Mouse (Mus musculus) embryo, embryonic 10 days (tissue): ENCODE measurements around the gene Fpr2.
"Not testable (repeated sequence)": the region's sequence is repeated elsewhere in the genome, so short reads cannot be mapped to it uniquely, and the experiment has no call there.

Source experiments
- DNase-seq: peaks from one replicate; pipeline ENCODE4 v3.0.0-alpha.2; 2015; ENCODE audit warnings: low spot score

Gene Fpr2

DNA sequence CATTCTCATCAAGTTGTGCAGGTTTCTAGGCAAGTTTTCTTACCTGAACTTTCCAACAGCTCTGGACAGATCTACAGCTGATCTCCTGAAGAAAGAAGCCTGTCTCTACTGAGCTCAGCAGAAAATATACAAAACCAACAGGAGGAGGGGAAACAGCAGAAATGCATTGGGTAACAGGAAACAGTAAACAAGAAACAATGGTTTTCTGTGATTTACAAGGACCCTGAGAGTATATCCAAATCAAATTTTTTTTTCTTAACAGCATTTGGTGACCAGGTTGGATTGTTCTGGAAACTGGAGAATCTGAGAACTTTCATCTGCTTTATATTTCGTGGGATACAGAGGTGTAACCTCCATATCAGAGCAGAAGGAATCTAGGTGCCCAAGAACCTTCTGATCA is 3.8 kb upstream of the Fpr2 start, which contains the start of gene Fpr1:
Gene Fpr1, minus strand, starts transcription at position 101 of the 400 bp plus-strand sequence.
- no peak for DNase-seq

DNA sequence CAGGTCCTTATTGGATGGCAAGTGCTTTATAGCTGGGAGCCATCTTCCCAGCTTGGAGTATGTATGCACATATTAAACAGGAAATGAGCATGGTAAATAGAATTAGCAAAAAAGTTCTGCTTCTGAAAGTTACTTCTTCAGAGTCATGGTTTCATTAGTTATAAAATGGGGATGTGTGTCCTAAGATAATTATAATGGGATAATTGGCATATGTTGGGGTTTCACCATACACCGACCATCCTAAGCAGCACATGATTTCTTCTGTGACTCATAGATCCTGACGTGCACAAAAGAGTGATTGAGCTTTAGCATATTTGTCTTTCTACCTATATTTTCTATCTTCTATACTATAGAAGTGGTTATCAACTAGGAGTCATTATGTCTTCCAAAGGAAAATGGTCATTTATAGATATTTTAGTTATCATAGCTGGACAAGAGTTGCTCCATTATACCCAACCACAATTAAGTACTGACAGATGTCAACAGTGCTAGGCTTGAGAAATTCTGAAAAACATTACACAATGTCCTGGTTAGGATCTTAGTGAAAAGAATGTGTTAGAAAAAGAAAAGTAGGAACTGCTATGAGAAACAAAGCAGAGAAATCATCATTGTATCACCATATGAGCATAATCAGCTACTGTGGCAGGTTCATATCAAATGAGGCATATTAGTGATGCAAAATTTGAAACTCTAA is 2.3 kb downstream of the Fpr2 start:
- no peak for DNase-seq

DNA sequence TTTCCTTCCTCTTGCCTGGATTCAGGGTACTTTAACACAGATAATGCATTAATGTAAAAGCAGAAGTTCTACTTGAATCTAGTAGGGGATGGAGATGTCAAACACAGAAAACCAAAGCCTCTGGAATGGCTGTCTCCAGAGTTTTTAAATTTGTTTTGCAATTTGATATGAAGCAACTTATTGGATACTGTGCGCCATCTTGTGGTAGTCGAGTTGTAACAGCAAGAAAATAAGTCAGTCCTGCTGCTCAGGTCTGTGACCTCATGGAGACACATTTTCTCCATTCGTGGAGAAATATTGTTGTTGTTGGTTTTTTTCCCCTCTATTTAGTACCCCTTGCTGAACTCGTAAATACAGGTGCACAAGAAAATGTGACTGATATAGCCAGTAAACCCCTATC is 8.4 kb downstream of the Fpr2 start:
- DNase-seq = peak; percentile 82

DNA sequence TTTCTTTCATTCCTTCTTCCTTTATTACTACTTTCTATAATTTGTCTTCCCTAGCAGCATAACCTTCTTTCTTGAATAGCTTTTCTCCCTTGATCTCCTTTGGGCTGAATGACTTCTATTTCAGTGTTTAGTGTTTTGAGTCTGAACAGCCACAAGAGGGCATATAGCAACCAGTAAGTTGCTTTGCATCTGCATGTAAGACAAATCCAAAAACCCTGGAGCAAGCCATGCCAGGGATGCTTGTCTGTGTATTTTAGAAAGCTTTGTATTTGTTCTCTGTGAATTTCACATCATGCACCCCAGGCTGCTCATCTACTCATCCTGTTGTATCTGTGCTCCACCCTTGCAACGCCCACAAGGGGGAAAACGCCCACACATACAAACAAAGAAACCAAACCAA is 11.6 kb downstream of the Fpr2 start:
- peak; percentile 35 for DNase-seq

DNA sequence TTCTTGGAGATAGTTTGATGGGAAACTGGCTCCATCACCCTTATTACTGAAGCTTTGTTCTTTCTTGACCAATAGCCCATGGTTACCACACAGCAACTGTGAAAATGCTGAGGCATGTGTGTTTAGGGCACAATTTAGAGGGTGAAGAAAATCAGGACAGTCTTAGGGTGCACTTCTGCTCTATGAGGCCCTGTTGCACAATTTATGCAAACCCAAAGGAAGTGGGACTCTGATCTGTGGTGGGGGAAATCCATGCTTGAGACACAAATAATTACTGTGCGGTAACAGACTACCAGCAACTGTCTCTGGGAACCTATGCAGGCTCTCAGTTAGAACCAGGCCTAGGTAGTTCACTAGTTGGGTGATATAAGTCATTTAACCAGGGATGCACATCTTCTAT is 13.1 kb downstream of the Fpr2 start:
- DNase-seq = no peak

DNA sequence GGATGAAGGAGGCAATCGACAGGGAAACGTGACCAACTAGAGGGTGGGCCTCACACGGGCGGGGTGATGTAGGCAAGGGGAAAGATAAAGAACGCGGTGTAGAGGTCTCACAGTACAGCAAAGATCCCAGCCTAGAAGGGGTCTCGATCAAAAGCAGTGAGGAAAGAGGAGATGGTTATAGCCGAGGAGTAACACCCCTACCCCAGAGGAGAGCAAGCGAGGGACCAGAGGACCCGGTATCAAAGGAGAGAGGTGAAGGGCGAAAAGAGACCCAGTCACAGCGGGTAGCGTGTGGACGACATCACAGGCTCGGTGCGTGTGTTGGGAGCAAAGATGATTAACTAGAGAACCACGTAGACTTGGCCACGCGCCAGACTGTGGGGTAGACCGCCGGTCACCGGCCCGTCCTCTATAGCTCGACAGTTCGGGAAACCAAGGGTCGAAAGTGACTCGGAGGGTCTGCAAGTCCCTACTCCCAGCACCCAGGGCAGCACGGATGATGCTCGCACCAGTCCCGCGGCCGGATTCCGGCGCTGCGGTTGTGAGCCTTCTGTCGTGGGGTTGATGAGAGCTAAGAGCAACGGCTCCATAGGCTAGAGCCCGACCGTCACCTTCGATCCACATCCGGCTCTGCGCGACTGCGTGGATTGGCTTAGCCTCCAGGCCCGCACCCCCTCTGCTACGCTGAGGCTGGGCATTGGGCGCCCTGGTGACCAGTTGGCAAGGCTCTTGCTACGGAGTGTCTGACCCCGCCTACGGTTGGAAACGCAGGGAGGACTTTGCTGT is 22.2 kb downstream of the Fpr2 start:
- peak; percentile 91 for DNase-seq

DNA sequence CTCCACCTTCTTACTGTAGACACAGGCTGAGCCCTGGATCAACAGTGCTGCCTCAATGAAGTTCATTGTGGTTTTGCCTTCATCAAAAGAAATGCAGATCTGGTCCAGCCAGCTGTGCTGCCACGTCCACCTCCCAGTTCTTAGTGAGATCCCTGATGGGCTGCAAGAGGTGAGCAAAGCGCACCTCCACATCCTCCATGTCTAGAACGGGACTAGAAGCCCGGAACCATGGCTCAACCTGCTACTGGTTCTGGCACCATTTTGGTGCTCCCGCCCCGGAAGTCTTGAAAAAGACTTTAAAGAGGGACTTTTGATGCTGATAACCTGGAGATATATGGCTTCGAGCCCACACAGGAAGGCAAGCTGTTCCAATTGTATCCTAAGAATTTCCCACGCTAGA is 25.0 kb downstream of the Fpr2 start:
- not testable (repeated sequence) for DNase-seq

DNA sequence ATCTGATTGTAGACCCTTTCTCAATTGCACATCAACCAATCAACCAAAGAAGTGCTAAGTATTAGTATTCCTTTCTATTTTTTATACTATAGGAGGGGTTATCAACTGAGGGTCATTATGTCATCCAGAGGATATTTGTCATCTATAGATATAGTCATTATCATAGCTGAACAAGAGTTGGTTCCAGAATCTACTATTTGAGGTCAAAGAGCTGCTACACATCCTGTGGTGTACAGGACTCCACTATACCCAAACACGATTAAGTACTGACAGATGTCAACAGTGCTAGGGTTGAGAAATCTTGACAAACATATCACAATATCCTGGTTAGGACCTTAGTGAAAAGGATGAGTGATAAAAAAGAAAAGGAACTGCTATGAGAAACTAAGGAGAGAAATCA is 29.8 kb downstream of the Fpr2 start:
- no peak for DNase-seq

DNA sequence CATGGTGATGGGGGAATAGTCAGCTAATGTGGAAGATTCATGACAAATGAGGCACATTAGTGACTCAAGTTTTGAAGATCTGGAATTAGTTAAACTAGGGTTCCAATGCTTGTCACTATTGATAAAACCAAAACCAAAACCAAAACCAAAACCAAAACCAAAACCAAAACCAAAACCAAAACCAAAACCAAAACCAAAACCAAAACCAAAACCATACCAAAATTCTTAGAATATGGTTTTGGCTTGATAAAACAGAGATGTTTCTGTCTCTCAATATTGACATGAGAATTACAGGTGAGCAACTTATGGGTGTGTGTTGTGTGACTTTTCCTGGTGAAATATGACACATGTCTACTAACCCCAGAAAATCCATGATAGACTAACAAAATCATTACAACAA is 30.2 kb downstream of the Fpr2 start:
- DNase-seq = no peak
